Mouse (Mus musculus) MEL (cell line): ENCODE data around the gene Reep6.

Experiments used
- CTCF ChIP-seq, 3 experiments: IDR thresholded peaks in 2 of 3; conservative IDR thresholded peaks in 1 of 3; 2 replicates each; pipeline ENCODE4 v1.5.1; 2011 to 2012; ENCODE audit warnings: low read length in 3 of 3, low read depth in 2 of 3, mild to moderate bottlenecking in 2 of 3, improper control_type of control experiment in 1 of 3, inconsistent platforms in 1 of 3, mixed read lengths in 1 of 3, moderate library complexity in 1 of 3; ENCODE audit not compliant: control insufficient read depth in 1 of 3, insufficient read depth in 1 of 3, poor library complexity in 1 of 3, severe bottlenecking in 1 of 3
- EP300 ChIP-seq, 2 experiments: IDR thresholded peaks; 2 replicates each; pipeline ENCODE4 v1.6.1; 2011; ENCODE audit warnings: improper control_type of control experiment in 2 of 2, low read length in 2 of 2, low read depth in 1 of 2, mild to moderate bottlenecking in 1 of 2
- HCFC1 ChIP-seq: IDR thresholded peaks from 2 replicates; pipeline ENCODE4 v1.6.1; 2012; ENCODE audit warnings: low read depth, mild to moderate bottlenecking, inconsistent platforms, low read length, improper control_type of control experiment, moderate library complexity
- MAFK ChIP-seq: IDR thresholded peaks from 2 replicates; pipeline ENCODE4 v1.6.1; 2011; ENCODE audit warnings: low read depth, mild to moderate bottlenecking, low read length, improper control_type of control experiment, borderline replicate concordance
- MAX ChIP-seq: IDR thresholded peaks from 2 replicates; pipeline ENCODE4 v1.6.1; 2011; ENCODE audit warnings: low read length, improper control_type of control experiment
- NRF1 ChIP-seq: IDR thresholded peaks from 2 replicates; pipeline ENCODE4 v1.6.1; 2014; ENCODE audit warnings: low read depth, mild to moderate bottlenecking, inconsistent platforms, low read length, improper control_type of control experiment, moderate library complexity; ENCODE audit not compliant: poor library complexity, insufficient read depth, severe bottlenecking
- POLR2A ChIP-seq, 2 experiments: IDR thresholded peaks; 2 replicates each; pipeline ENCODE4 v1.6.1; 2011 to 2012; ENCODE audit warnings: low read length in 2 of 2, mild to moderate bottlenecking in 2 of 2, control low read depth in 1 of 2, improper control_type of control experiment in 1 of 2, low read depth in 1 of 2, moderate library complexity in 1 of 2; ENCODE audit not compliant: control insufficient read depth in 1 of 2, insufficient read depth in 1 of 2, poor library complexity in 1 of 2
- RCOR1 ChIP-seq: IDR thresholded peaks from 2 replicates; pipeline ENCODE4 v1.6.1; 2012; ENCODE audit warnings: low read depth, mild to moderate bottlenecking, inconsistent platforms, low read length, improper control_type of control experiment
- ZC3H11A ChIP-seq: IDR thresholded peaks from 2 replicates; pipeline ENCODE4 v1.6.1; 2012; ENCODE audit warnings: low read depth, mild to moderate bottlenecking, inconsistent platforms, low read length, improper control_type of control experiment

DNA sequence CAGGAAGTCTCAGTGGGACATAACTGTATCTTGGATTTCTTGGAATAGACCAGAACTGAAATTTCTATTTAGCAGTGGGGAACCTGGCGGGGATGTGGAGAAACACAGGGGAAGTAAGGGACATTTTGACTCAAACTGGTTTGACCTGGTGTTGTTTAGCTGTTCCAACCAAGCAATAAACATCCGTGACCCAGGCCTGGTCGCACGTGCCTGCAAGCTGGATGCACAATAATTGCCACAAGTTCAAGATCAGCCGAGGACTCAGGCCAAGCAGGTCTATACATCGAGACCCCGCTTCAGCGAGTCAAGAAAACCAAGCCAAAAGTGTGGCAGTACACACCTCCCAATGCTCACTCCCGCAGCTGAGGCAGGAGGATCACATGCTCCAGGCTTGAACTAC lies 42.2 kb downstream of the Reep6 start:
- TF ChIP-seq POLR2A (IDR thresholded peaks at IDR 0.05; ENCODE audit: control insufficient read depth in 1 of 2, insufficient read depth in 1 of 2, low read depth in 1 of 2, low read length in 2 of 2, poor library complexity in 1 of 2) (no peak), ZC3H11A (no peak), EP300 (IDR thresholded peaks at IDR 0.05; ENCODE audit: low read depth in 1 of 2, low read length in 2 of 2) (no peak), MAFK (no peak), CTCF (IDR thresholded peaks at IDR 0.05 in 2 of 3, conservative IDR thresholded peaks at IDR 0.05 in 1 of 3; ENCODE audit: control insufficient read depth in 1 of 3, insufficient read depth in 1 of 3, low read depth in 2 of 3, low read length in 3 of 3, poor library complexity in 1 of 3, severe bottlenecking in 1 of 3) (no peak), HCFC1 (no peak), NRF1 (no peak), RCOR1 (no peak), MAX (no peak)
